Mouse (Mus musculus) heart, postnatal 0 days (tissue): ENCODE measurements around the gene Meaf6.

Source experiments
- CTCF ChIP-seq: IDR thresholded peaks from 2 replicates; pipeline ENCODE4 v1.5.1; 2016; ENCODE audit warnings: antibody characterized with exemption, control low read depth, low read depth
- EP300 ChIP-seq: IDR thresholded peaks from 2 replicates; pipeline ENCODE4 v1.6.1; 2016; ENCODE audit warnings: antibody characterized with exemption, low read depth

DNA sequence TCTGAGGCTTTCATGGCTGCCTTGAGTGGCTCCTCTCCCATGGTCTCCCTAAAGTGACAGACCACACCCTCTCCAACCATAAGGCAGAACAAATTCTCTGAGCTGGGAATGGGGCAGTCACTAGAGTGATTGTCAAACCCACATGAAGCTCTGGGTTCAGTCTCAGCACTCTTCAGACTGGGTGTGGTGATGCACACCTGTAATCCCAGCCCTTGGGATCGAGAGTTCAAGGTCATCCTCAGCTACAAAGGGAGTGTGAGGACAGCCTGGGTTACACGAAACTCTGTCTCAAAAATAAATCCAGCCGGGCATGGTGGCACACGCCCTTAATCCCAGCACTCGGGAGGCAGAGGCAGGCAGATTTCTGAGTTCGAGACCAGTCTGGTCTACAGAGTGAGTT, 67.5 kb downstream of the Meaf6 start:
- TF ChIP-seq CTCF (no peak), EP300 (no peak)
